Mouse (Mus musculus) T-cell, adult 2 months (primary cell): Measurements from ENCODE around the gene Pet100.

Source experiments
- DNase-seq: peaks from one replicate; pipeline ENCODE4 v3.0.0; 2022; ENCODE audit warnings: low spot score

Gene Pet100

GRCm38 (mm10) chr8:3626971-3627370 is 5.6 kb downstream of the Pet100 start:
- DNase-seq, result no peak

DNA sequence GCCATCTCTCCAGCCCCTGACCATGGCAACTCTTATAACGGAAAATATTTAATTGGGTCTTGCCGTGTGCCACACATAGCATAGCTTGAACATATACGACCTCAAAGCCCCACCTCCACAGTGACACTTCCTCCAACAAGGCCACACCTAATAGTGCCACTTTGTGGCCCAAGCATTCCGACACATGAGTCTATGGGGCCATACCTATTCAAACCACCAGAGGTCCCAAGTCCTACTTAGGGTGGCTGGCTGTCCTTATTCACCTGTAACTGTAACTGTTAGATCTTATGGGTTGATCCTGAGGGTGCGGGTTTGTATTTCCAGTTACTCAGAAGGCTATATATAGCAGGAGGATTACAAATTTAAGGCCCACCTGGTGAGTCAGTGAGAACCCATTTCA is 6.7 kb downstream of the Pet100 start:
- DNase-seq, result peak; percentile 51

DNA sequence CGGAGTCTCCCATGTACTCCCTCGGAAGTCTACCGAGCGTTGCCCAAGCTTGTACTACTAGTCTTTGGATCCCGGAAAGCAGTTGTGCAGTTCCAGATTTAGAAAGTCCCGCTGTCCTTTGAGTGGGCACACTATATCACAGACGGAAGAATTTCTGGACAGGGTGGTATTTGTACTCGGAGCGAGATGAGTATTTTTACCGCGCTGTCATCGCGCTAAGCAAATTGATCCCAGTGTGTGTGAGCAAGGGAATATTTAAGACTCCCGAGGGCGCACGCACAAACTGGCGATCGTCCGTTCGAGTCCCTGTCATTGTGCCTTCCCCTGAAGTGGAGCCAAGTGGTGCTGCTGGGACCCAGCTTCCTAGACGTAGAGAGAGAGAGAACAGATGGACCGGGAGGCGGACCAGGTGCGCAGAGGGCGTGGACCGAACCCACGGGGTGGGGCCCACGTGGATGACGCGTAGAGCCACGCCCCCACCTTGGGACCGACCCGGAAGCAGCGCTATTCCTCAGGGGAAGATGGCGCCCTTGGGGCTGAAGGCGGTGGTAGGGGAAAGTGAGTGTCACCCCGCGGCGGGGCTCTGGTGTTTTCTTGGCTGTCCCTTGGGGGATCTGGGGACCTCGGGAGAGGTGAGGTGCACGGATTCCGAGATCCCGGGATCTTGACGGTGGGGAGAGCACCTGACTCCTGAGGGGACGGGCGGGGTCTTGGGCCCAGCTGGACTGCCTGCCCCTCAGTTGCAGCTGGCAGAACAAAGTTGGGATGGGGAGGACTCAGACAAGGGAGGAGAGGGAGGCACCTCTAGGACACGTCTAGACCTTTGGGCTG is 9.5 kb downstream of the Pet100 start, which contains the start of gene Stxbp2:
Gene Stxbp2 (plus strand): TSS at position 309 of the 831 bp plus-strand sequence.
- DNase-seq, result peak; percentile 89

- no peak for DNase-seq
These were observed 10.1 kb downstream of the Pet100 start for GRCm38 (mm10) chr8:3631478-3631875.

- DNase-seq, result peak; percentile 42
These were observed 24.5 kb downstream of the Pet100 start for GRCm38 (mm10) chr8:3645804-3646203.

DNA sequence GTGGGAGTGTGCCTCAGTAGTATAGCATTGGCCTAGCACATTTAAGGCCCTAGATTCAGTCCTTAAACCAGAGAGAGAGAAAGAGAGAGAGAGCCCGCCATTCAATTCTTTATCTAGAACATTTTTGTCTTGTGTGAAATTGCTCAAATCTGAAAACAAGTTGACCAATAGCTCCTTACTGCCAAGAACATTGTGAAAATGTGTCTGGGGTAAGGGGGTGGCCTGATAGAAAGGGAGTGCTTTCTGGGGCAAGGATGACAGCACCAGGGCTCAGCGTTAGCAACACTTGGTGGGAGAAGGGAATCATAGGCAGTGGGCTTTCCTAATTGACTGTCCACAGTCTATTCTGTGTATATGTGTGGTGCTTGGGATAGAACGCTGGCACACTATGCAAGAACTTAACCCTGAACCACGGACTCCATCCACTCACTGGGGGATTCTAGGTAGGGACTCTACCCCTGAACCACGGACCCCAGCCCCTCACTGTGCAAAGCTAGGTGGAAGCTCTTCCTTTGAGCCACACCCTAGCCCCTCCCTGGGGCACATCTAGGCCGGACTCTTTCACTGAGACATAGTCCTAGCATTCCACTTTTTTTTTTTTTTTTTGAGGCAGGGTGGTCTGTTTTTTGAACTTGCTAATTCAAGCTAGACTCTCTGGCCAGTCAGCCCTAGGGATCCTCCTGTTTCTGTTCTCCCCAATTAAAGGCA is 25.6 kb downstream of the Pet100 start:
- no peak for DNase-seq

- DNase-seq, result no peak
These were observed 26.2 kb downstream of the Pet100 start for GRCm38 (mm10) chr8:3647561-3647960.

DNA sequence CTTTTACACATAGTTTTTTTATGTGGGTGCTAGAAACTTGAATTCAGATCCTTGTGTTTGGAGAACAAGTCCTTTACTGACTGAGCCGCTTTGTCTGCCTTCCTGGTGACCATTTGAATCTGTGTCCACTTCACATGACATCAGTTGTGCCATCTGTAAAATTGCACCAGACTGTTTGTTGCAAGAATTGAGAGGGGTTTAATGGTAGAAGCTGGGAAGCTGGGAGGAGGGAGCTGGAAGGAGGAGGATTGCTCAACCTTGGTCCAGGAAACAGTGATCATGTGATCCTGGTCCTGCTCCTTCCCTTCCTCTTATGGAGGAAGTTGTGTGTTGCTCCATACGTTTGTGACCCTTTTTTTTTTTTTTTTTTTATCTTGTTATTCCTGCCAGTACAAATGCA is 26.9 kb downstream of the Pet100 start:
- no peak for DNase-seq

GRCm38 (mm10) chr8:3648990-3649389 is 27.6 kb downstream of the Pet100 start:
- DNase-seq, result no peak

DNA sequence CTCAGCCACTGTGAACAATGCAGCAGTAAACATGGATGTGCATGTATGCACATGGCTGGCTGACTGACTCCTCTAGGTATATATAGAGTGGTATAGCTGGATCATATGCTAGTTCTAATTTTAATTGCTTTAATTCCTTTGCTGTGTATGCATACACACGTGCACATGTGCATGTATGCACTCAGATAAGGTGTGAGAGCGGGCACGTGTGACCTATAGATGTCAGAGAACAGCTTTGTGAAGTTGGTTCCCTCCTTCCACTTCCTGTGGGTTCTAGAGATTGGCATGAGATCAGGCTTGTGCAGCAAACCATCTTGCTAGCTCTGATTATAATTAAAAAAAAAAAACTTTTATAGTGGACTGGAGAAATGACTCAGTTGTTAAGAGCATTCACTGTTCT is 31.5 kb downstream of the Pet100 start:
- DNase-seq, result no peak

GRCm38 (mm10) chr8:3654726-3655508 is 33.6 kb downstream of the Pet100 start:
- no peak for DNase-seq

DNA sequence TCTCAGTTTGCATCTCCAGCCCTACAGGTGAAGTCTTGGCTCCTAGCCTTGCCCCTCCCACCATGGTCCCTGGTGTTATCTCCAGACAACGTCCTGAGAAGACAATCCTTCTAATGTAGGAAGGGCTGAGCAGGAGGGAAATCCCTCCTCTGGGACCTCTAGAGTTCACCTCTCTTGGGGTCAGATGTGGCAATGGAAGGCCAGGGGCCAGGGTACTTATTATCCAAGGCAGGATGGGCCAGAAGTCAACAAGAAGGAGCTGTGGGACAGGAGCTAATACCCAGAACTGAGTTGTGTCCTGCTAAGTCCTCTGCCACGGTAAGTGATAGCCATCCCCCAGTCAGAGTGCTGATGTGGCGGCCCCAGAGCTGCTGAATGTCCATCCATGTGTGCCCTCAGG is 34.2 kb downstream of the Pet100 start, which contains the start of gene Retn:
Gene Retn (plus strand): TSS at position 245 of the 400 bp plus-strand sequence.
- DNase-seq, result no peak

GRCm38 (mm10) chr8:3656725-3657381 is 35.5 kb downstream of the Pet100 start:
- no peak for DNase-seq

DNA sequence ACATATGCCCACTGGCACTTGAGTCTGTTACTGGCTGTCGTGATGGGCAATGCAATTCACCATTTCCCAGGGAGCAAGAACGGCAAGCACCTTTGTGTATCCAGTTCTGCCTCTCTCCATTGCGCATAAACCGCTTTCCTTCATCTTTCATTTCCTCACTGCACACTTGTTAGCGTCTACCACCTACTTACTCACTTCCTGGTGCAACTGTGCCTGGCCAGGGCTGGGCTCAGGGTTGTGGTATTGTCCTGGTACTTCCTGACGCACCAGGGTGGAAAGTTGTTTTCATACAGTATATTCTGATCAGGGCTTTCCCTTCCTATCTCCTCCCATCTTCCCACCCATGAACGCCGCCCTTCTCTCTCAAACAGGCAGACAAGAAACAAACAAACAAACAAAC is 39.5 kb downstream of the Pet100 start:
- no peak for DNase-seq

GRCm38 (mm10) chr8:3664405-3664804 is 43.1 kb downstream of the Pet100 start:
- no peak for DNase-seq

DNA sequence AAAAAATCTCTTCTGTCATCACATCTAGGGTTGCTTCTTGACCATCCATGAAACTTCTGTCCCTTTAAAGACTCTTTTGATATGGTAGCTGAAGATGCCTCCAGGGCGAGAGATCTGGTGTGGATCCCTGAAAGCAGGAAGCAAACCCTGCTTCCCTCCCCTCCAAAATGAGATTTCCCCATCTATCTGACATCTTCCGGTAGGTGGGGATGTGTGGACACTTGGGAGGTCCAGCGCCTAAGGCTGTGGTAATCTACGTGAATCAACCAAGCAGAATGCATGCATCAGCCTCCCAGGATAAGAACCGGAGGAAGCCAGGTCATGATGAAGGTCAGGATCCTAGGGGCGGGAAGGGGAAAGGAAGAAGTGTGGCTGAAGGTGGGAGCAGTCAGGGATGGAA is 44.2 kb downstream of the Pet100 start, which contains the start of gene Mcemp1:
Gene Mcemp1 (plus strand): TSS at position 248 of the 400 bp plus-strand sequence.
- no peak for DNase-seq

- DNase-seq, result peak; percentile 22
These were observed 49.0 kb downstream of the Pet100 start for GRCm38 (mm10) chr8:3670388-3670787.

GRCm38 (mm10) chr8:3671980-3672491 is 50.7 kb downstream of the Pet100 start, which contains the start of gene Fcor:
Gene Fcor (minus strand): TSS chr8:3672362.
- DNase-seq, result peak; percentile 82

- DNase-seq, result no peak
These were observed 53.3 kb downstream of the Pet100 start for GRCm38 (mm10) chr8:3674671-3675070.
